Mouse (Mus musculus): ENCODE data around the gene Angptl8.
"Not testable (repeated sequence)": the region's sequence is repeated elsewhere in the genome, so short reads cannot be mapped to it uniquely, and the experiment has no call there.

Gene Angptl8

DNA sequence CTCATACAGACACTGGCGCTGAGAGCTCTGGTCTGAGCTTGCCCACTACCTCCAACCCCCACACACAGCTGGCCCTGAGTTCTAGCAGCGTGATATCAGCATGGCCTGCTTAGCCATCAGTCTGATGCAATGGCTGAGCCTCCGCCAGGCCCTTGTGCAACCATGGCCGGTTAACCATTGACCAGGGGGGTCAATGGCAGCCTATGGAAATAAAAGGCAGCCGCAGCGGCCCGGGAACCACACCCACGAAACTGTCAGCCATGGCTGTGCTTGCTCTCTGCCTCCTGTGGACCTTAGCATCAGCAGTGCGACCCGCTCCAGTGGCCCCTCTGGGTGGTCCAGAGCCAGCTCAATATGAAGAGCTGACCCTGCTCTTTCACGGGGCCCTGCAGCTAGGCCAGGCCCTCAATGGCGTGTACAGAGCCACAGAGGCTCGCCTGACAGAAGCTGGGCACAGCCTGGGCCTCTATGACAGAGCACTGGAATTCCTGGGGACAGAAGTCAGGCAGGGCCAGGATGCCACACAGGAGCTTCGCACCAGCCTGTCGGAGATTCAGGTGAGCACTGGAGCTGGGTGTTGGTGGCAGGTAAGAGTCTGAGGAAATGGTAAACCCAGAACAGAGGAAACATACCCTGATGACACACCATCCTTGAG, at the start of gene Angptl8:
Angptl8 (plus strand) TSS at position 253 of the 655 bp plus-strand sequence.
- DNase-seq: peak; percentile 83 to 92

DNA sequence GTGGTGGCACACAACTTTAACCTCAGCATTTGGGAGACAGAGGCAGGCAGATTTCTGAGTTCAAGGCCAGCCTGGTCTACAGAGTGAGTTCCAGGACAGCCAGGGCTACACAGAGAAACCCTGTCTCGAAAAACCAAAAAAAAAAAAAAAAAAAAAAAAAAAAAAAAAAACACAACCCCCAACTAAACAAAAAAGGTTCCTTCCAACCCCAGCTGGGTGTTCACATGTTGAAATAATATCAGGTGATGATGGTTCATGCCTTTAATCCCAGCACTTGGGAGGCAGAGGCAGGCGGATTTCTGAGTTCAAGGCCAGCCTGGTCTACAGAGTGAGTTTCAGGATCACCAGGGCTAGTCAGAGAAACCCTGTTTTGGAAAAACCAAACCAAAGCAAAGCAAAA, 49.0 kb upstream of the Angptl8 start:
- not testable (repeated sequence) for DNase-seq

DNA sequence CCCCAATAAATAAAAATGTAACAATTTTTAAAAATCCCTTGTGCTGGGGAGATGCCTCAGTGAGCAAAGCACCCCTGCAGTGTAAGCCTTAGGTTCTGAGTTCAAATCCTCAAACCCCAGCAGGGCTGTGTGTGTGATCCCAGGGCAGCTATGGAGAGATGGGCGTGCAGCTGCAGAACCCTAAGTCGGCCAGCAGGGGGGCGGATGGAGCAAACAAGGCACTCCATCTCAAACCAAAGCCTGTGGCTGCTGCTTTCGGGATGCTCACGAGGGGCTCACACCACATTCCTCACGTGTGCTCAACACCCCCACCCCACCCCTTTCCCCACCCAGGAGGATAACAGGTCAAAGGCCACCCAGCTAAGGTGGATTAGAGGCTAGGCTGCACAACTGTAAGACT, 48.4 kb upstream of the Angptl8 start:
- DNase-seq: peak; percentile 75 to 79

DNA sequence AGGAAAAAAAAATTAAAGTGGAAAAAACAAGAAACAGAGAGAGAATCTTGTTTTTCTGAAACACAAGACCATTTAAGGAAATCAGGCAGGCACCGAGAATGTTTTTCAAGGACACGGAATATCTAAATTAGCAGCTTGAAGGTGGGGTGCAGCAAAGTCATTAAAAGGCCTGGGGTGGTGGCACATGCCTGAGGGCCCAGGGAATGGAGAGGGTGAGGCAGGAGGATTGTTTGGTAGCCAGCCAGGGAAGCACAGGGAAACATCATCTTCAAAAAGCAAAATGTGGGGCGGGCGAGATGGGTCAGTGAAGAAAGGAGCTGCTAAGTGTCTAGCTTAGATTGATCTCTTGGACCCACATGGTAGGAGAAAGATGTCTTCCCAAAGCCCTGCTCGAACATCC, 47.7 kb upstream of the Angptl8 start:
- DNase-seq: no peak

DNA sequence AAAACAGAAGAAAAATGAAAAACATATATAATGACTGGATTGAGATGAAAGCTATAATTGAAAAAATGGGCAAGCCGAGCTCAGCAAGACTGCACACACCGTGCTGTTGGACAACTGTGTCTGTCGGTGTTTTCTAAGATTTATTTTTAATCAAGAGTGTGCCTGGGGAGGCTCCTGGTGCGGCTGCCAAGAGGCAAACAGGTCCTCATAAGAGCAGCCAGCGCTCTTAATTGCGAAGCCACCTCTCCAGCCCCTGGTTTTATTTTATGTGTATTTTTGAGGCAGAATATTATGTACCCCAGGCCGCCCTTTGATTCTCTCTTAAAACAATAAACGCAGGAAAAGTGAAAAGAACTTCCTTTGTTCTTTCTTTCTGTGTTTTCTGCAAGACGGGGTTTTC, 47.1 kb upstream of the Angptl8 start:
- DNase-seq: no peak

DNA sequence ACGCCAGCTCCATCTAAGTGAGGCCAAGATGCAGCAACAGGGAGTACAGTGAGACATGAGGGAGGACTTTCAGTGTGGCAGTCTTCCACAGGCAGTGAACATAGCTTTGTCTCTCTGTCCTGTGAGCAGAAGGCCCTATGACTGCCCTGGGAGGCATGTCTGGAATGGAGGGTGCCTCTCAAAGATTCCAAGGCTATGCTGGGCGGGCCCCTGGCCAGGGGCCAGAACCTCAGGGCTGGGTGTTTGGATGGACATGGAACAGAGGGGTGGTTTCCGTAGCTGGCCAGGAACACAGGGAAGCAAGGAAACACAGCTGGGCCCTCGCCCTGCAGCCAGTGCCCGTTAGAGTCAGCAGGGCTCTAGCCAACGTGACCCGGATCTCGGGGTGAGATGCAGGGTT, 43.4 kb upstream of the Angptl8 start:
- DNase-seq: peak; percentile 77 to 85

DNA sequence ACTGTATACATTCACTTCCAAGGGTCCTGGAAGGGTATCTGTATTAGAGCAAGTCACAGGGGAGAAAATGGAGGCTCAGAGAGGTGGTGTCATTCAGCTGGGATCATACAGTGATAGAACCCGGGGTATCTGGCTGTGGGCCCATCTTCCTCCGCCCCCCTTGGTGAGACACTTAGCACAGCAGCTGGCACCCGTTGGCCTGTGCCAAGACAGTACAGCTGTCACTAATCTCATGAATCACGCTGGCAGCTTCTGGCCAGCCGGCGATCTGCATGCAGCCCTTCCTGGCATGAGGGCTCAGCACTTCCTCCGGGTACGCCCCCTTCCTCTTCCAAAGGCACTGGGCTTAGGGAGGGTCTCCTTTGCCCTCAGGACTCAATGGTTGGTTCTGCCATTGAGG, 42.7 kb upstream of the Angptl8 start:
- peak; percentile 36 to 68 for DNase-seq

DNA sequence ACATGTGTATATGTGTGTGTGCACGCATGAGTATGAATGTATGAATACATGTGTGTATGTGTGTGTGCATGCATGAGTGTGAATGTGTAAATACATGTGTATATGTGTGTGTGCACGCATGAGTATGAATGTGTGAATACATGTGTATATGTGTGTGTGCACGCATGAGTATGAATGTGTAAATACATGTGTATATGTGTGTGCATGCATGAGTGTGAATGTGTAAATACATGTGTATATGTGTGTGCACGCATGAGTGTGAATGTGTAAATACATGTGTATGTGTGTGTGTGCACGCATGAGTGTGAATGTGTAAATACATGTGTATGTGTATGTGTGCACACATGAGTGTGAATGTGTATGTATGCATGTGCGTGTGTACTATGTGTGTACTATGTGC, 41.8 kb upstream of the Angptl8 start:
- not testable (repeated sequence) for DNase-seq

DNA sequence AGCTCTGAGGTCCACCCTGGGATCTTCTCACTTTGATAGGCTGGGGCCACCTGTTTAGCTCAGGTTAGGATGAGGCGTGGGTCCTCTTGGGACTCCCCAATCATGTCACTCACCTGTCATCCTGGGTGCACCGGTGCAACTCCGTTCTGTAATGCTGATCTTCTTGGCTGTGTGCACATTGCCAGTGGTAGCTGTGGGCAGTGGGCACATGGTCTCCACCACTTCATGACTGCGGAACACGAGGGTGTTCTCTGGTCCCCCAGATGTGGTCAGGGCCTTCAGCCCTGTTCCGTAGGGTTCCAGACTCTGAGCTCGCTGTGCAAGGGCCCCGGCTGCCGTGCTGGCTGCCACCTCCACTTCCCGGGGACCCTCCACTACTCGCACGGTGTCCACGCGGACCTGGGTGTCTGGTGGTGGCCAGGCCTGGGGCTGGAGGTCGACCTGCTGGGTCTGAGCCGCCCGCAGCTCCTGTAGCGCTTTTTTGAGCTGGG, 40.9 kb upstream of the Angptl8 start:
- DNase-seq: no peak

DNA sequence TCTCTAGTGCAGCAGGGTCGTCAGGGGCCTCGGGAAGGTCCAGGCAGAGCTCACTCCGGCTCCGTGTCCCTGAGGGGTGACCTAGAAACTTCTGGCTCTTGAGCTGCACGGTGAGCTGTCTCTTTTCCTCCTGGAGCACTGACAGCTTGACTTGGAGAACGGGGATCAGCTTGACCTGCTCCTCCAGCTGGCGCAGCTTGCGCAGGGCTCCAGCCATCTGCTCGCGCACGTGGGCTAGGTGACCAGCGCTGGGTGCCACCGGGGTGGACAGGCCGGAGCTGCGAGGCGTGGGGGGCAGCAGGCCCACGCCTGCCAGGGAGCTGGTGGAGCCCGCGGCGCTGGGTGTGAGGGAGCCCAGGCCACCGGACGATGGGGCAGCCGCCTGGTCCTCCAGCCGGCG, 40.4 kb upstream of the Angptl8 start:
- no peak for DNase-seq

DNA sequence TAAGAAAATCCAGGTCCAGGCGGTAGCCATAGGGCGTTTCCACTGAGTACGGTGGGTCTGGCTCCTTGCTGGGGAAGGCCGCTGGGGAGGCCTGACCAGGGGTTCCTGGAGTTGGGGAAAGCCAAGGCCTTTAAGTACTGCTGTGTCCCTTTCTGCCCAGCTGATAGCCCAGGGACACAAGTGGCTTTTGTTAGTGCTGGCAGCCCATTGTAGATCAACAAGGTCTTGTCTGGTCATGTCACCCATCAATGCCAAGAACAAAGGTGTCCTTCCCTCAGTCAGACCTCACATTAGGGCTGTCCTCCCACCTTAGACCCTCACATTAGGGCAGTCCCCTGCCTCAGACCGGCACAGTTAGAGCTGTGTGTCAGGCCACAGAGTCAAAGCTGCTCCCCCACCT, 39.7 kb upstream of the Angptl8 start:
- DNase-seq: no peak

DNA sequence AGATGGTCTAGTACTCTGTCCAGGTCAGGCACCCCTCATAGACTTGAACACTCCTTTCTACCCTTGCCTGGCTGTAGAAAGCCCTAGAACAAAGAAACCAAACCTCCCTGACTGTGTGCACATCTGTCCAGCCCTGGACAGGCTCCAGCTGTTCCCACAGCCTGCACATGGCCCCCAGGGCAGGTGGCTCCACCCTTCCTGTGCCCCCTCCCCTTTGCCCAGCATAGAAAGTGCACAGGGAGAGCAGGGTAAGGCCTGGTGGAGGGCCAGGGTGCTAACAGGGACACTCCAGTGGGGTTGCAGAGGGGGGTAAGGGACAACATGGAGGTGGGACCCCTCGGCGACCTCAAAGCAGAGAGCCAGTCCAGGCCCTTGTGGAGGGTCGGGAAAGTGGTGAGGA, 39.1 kb upstream of the Angptl8 start:
- peak; percentile 33 to 65 for DNase-seq

DNA sequence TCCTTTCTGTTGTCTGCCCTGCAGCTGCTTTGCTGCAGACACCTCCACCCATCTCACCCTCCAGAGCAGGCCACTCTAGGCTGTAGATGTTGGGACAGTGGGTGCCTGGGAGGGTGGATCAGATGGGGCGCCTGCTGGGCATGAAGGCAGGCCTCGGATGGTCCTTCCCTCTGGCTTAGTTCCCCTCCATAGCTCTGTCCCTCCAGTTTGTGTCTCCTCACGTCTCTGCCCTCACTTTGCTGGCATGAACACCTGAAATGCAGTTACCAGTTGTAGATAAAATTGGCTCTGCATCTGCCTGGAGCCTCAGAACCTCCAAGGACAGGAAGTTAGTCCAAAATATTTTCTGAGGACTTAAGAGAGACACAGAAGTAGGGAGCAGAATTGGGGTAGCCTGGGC, 38.4 kb upstream of the Angptl8 start:
- no peak for DNase-seq

DNA sequence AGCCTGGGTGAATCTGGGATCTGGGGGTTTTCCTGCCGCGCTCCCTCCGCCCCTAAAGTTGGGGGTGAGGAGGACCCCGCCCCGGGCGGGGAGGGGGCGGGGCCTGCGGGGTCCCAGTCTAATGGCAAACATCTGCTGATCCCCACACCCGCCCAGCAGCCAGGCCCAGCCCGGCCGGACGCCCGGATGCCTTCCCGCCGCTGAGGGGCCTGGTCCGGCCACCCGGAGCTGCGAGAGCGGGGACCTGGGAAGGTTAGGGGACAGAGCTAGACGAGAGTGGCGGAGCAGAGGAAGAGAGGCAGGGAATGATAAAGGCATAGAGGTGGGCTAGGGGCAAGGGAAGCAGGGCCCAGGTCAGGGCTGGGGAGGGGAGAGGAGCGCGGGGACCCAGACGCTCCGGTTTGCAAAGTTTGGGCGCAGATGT, 37.4 kb upstream of the Angptl8 start:
- peak; percentile 67 to 84 for DNase-seq

DNA sequence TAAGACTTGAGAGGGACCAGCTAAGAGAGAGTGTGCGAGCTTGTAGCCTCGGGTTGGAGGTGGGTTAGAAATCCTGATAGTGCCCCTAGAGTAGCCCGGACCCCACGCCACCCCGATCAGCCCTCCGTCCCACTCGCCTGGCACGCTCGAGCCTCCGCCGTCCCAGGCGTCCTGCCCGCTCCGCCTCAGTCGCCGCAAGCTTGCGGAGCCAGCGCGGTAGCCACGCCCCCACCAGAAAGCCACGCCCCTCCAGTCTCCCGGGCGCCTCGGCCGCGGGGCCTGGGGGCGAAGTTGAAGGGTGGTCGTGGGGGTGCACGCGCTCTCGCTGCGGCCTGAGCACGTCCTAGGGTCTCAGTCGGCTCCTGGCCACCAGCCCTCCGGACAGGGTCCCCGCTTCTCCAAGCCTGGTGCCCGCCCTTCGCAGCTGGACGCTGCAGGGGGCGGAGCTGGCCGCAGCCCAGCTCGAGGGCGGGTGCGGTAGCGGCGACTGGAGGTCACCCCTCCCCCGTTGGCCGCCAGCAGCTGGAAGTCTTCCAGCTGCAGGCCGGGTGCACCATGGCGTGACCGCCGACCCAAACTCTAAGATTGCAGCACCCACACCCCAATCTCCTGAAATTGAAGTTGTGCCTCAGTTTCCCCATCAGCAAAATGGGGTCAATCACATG, 36.8 kb upstream of the Angptl8 start, which contains the start of gene Kank2:
Kank2 (minus strand) TSS at position 400 of the 665 bp plus-strand sequence.
- peak; percentile 93 for DNase-seq

DNA sequence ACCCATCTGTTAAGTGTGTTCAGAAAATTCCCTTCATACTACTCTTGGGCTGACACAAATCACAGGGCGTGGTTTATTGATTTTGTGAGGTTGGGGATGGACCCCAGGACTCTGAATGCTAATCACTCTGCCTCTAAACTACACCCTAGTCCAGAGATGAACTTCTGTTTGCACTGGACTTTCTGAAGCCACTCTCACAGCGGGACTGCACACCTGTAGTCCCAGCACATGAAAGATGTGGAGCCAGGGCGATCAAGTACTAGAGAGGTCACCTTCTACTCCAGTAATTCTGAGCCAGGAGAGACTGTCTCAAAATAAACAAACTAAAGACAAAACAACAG, 36.3 kb upstream of the Angptl8 start:
- DNase-seq: no peak

DNA sequence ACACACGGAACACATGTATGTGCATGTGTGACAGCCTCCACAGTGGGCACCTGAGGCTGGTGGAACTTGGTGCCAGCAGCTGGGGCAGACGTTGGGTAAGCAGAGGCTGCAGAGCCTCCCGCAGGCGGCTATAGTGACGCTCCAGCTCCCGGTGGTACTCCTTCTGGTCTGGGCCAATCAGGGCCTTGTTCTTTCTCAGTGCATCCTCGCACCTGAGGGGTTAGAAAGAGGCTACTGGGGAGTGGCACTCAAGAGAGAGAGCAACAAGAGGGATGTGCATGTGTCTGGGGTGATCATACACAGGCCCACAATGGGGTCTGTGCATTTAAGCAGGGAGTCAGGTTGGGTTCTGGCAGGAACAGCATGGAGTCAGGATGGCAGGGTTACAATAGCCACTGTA, 34.2 kb upstream of the Angptl8 start:
- DNase-seq: no peak

DNA sequence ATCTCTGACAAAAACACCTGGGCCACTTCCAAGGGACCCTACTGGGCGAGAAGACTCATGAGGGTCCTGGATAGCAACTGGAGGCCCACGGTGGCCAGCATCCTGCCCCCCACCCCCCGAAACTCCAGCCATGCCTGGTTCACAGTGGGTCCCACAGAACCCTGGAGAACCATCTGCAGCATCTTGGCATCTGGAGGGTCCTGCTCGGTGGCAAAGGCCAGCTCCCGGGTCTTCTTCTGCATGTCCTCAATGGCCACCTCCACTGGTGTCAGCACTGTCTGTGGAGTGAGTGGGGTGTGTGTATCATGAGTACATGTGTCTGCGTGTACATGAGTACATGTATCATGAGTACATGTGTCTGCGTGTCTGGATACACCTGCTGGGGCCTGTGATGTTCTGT, 33.7 kb upstream of the Angptl8 start:
- DNase-seq: no peak

DNA sequence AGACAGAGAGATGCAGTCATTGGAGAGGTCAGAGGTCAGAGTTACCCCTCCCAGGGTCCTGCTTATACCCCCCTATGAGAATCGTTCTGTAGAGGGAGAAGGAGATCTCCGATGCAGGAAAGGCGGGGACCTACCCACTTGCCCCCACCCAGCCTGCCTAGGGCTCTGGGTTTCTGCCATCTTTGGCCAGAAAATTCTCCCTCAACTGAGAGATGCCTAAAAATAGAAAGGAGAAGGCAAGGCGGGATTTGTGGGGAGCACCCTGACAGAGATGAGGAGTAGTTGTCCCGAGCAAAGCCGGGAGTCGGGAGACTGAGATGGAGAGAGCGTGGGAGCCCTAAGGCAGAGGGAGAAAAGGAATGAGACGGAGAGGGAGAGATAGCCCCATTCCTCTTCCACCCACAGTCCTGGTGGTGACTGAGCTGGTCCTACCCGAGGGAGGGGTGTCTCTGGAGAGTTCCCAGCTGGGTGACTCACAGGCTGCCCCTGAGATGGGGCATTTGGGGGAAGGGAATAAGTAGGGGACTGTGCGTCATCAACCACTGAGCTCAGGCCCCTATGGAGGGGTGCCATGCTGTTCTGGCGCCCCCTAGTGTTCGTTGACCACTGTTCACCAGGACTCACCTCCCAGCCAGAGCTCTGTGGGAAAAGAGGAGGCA, 31.2 kb upstream of the Angptl8 start:
- DNase-seq: peak; percentile 83 to 89

DNA sequence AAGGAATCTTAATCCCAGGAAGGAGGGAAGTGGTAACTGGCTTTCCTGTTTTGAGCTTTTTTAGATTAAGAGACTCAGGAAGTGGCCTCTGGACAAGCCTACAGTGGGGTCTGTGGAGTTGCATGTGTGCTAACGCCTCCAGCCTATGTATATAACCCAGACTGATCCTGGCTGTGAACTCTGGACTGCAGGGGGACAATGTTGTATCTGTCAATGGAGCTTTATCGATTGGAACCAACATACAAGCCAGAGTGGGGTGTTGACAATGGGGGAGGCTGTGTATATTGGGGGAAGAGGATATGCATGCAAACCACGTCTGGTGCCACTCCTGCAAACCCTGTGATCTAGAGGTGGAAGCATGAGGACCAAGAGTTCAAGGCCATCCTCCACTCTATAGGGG, 28.9 kb upstream of the Angptl8 start:
- DNase-seq: no peak

DNA sequence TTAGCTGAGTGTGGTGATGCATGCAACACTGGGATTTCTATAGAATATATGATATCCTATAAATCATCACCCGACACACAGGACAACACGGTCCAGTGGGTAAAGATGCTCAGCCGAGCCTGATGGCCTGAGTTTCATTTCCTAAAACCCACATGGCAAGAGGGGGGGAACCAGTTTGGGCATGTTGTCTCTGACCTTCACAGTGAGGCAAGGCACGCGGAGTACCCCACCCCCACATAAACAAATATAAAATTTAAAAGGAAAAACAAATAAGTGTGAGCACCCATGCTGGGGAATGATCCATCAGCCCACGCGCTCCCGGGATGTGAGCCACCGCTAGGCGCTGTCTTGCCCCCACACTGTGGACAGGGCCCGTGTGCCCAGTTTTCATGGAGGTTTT, 28.3 kb upstream of the Angptl8 start:
- DNase-seq: no peak

DNA sequence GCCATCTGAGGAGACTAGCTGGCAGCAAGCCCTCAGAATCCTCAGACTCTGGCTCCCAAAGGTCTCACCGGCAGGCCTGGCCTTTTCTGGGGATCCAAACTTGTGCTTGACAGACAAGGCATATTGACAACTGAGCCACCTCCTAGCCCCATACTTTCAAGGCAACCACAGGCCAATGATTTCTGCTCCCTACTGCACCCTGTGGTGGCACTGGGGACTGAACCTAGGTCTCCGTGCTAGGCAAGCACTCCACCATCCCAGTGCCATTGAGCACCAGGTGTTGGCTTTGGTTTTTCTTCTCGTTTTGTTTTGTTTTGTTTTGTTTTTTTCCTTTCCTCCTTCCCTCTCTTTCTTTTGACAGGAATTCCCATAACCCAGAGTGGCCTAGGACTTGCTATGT, 26.7 kb upstream of the Angptl8 start:
- DNase-seq: no peak

DNA sequence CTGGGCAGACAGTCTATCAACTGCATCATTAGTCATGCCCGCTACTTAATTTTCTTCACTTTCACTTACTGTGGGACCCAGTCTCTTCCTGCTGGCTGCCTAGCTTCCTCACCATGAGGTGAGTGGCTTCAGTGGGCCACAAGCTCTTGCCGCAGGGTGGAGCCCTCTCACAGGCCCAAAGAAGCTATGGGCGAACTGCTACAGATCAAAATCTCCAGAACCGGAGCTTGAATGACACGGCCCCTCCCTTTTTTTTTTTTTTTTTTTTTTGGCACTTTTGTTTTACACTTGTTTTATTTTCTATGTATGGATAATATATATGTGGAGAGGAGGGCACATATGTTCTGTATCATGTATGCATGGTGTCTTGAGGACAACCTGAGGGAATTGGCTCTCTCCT, 24.1 kb upstream of the Angptl8 start:
- no peak for DNase-seq

DNA sequence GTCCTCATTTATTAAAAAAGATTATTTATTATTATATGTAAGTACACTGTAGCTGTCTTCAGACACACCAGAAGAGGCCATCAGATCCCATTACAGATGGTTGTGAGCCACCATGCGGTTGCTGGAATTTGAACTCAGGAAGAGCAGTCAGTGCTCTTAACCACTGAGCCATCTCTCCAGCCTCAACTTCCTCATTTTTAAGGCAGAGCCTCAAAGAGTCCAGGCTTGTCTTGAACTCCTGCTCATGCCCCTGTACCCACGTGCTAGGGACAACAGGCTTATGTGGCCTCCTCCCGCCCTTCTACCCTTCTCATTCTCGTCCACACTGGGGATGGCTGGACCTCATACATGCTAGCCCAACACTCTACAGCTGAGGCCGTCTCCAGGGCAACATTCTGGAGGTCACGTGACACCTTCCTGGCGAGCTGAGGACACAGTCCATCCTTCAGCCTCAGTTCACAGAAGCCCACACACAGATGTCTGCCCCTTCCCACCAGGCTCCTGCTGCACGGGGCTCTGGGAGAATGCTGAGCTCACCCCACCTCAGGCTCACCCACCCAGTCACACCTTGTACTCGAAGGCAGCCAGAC, 18.5 kb upstream of the Angptl8 start:
- DNase-seq: peak in 1 of 2 experiments; percentile 24
